8 mouse cellular contexts compared by ENCODE assay signal in genomic region chr12:67059136-67060014, GRCm38 (mm10).
DNase-seq lines count a peak whose midpoint lies in the region; ATAC-seq and TF ChIP-seq lines count a peak whose summit lies in the region.

No protein-coding gene starts in this region.

- 68% methylated on average over 19 of the region's 19 CpGs for WGBS in lung, embryonic 16.5 days
- WGBS in hindbrain, embryonic 12.5 days, result 58% methylated on average over 19 of the region's 19 CpGs
- WGBS in lung, adult 2 months, result 53% methylated on average over 19 of the region's 19 CpGs

- no peak overlapping the region for H3K9ac ChIP-seq in lung, embryonic 16.5 days (ENCODE audit: low read length)
- H3K9ac ChIP-seq in hindbrain, embryonic 12.5 days, result no peak overlapping the region

- no peaks in the 10 kb centered on the region for H3K4me1 ChIP-seq in lung, embryonic 16.5 days (replicated peaks; ENCODE audit: control insufficient read depth, insufficient read depth, low read length)
- H3K4me1 ChIP-seq in hindbrain, embryonic 12.5 days, result no peaks in the 10 kb centered on the region
- no peaks in the 10 kb centered on the region for H3K4me1 ChIP-seq in lung, adult 2 months (ENCODE audit: control insufficient read depth, insufficient read depth, low read length)

- TF ChIP-seq CTCF in lung, adult 2 months (IDR thresholded peaks at IDR 0.05; ENCODE audit: insufficient read depth, low read length), result no peak

- H3K27me3 ChIP-seq in lung, embryonic 16.5 days (ENCODE audit: control insufficient read depth, insufficient read depth, low read depth, low read length), result no peaks in the 10 kb centered on the region
- no peaks in the 10 kb centered on the region for H3K27me3 ChIP-seq in hindbrain, embryonic 12.5 days

- TF ChIP-seq POLR2A in lung, adult 2 months (IDR thresholded peaks at IDR 0.05; ENCODE audit: borderline replicate concordance, extremely low read depth, low read depth, low read length), result no peak

- peak; percentile 94 for ATAC-seq in lung, embryonic 16.5 days (ENCODE audit: low read depth)
- ATAC-seq in hindbrain, embryonic 12.5 days (ENCODE audit: low FRiP score), result peak; percentile 98
- ATAC-seq in megakaryocyte progenitor cell, adult 5-6 weeks (replicated peaks; ENCODE audit: poor library complexity), result peak; percentile 76

- no peak overlapping the region for H3K4me3 ChIP-seq in lung, embryonic 16.5 days (ENCODE audit: low read length)
- no peak overlapping the region for H3K4me3 ChIP-seq in hindbrain, embryonic 12.5 days
- H3K4me3 ChIP-seq in lung, adult 2 months (replicated peaks; ENCODE audit: extremely low read depth, low read depth, low read length), result no peak overlapping the region

- peaks cover 7% of the 10 kb centered on the region for H3K9me3 ChIP-seq in lung, embryonic 16.5 days (ENCODE audit: control insufficient read depth, low read length)
- H3K9me3 ChIP-seq in hindbrain, embryonic 12.5 days (replicated peaks), result no peaks in the 10 kb centered on the region

- DNase-seq in lung, postnatal 25 days (ENCODE audit: low spot score), result no peak
- DNase-seq in c-Kit-positive CD71-negative TER-119-negative erythroid progenitor cells, embryonic 14.5 days (ENCODE audit: low read depth), result peak; percentile 16
- DNase-seq in urinary bladder, postnatal 10 days (ENCODE audit: low spot score), result no peak
- DNase-seq in right cerebral cortex, postnatal 25 days, result no peak
- no peak for DNase-seq in lung, adult 2 months

- no peak overlapping the region for H3K27ac ChIP-seq in lung, embryonic 16.5 days (ENCODE audit: low read length)
- no peak overlapping the region for H3K27ac ChIP-seq in hindbrain, embryonic 12.5 days

- 0 out of 2 replicates have a peak, but pooled peaks cover 4% of the 10 kb centered on the region for H3K36me3 ChIP-seq in lung, embryonic 16.5 days (ENCODE audit: control insufficient read depth, insufficient read depth, low read length)
- no peaks in the 10 kb centered on the region for H3K36me3 ChIP-seq in hindbrain, embryonic 12.5 days

- no peak overlapping the region for H3K4me2 ChIP-seq in lung, embryonic 16.5 days (ENCODE audit: low read depth, low read length)
- H3K4me2 ChIP-seq in hindbrain, embryonic 12.5 days (replicated peaks), result no peak overlapping the region
